Mouse (Mus musculus): Measurements from ENCODE around the gene Adam34. TPM values are rescaled to one million over a fixed set of nuclear protein-coding genes. Genes with fewer than 3 reads are reported as not detected.

Adam34 gene
- polyA plus RNA-seq (2014; fragmentation: Illumina TruSeq; extraction: RNeasy Lipid Tissue Mini Kit (QIAGEN cat#74804); ENCODE audit: low read depth, low replicate concordance): not detected

GRCm38 (mm10) chr8:43709949-43710348 is at the start of gene Adam34:
TSS of gene Adam34 (minus strand) at chr8:43710049.

GRCm38 (mm10) chr8:43627176-43627575 is 82.7 kb downstream of the Adam34 start, which contains the start of gene Gm5346:
TSS of gene Gm5346 (minus strand) at chr8:43627276.

Other genes with a start within 250 kb of the Adam34 start
- not detected for gene Adam26b, start 181.9 kb downstream of the Adam34 start, polyA plus RNA-seq (2014; fragmentation: Illumina TruSeq; extraction: RNeasy Lipid Tissue Mini Kit (QIAGEN cat#74804); ENCODE audit: low read depth, low replicate concordance)
- not detected for gene Adam26a, start 133.3 kb downstream of the Adam34 start, polyA plus RNA-seq (2014; fragmentation: Illumina TruSeq; extraction: RNeasy Lipid Tissue Mini Kit (QIAGEN cat#74804); ENCODE audit: low read depth, low replicate concordance)
- not detected for gene Gm5346, start 82.8 kb downstream of the Adam34 start, polyA plus RNA-seq (2014; fragmentation: Illumina TruSeq; extraction: RNeasy Lipid Tissue Mini Kit (QIAGEN cat#74804); ENCODE audit: low read depth, low replicate concordance)